Mouse (Mus musculus) heart, embryonic 14.5 days (tissue): ENCODE results near the gene Fto. TPM values are rescaled to one million over a fixed set of nuclear protein-coding genes. Genes with fewer than 3 reads are reported as not detected.

Source experiments
- ATAC-seq: fragments of 200-750 bp; cut with Nextera tagmentation; 2 replicates; pipeline ENCODE4 v1.8.0; 2017; ENCODE audit warnings: low read depth, moderate TSS enrichment; ENCODE audit not compliant: insufficient number of reproducible peaks, insufficient read depth, low FRiP score
- H3K27ac ChIP-seq, 2 experiments: fragments of 200-500 bp in 1 of 2; fragments of 300-500 bp in 1 of 2; sonication (generic) in 1 of 2; replicated peaks in 1 of 2; 2 replicates each; pipeline ENCODE4 v1.5.1; 2012 to 2014; ENCODE audit warnings: low read depth in 2 of 2, low read length in 2 of 2, control low read depth in 1 of 2, mild to moderate bottlenecking in 1 of 2, mixed read lengths in 1 of 2; ENCODE audit not compliant: control insufficient read depth in 1 of 2, insufficient read depth in 1 of 2
- H3K27me3 ChIP-seq: fragments of 300-500 bp; sonication (generic); 2 replicates; pipeline ENCODE4 v1.6.1; 2014; ENCODE audit warnings: mild to moderate bottlenecking, low read length, control low read depth; ENCODE audit not compliant: control insufficient read depth, insufficient read depth
- H3K36me3 ChIP-seq: fragments of 300-500 bp; sonication (generic); 2 replicates; pipeline ENCODE4 v1.6.1; 2014; ENCODE audit warnings: mild to moderate bottlenecking, control low read depth, low read length, mixed read lengths; ENCODE audit not compliant: control insufficient read depth, insufficient read depth
- H3K4me1 ChIP-seq, 2 experiments: fragments of 200-500 bp in 1 of 2; fragments of 300-500 bp in 1 of 2; sonication (generic) in 1 of 2; 2 replicates each; pipeline ENCODE4 v1.6.1; 2012 to 2014; ENCODE audit warnings: low read length in 2 of 2, control low read depth in 1 of 2, mixed read lengths in 1 of 2; ENCODE audit not compliant: control insufficient read depth in 2 of 2, insufficient read depth in 2 of 2
- H3K4me2 ChIP-seq: fragments of 300-500 bp; sonication (generic); 2 replicates; pipeline ENCODE4 v1.6.1; 2014; ENCODE audit warnings: mild to moderate bottlenecking, low read length
- H3K4me3 ChIP-seq, 2 experiments: fragments of 200-500 bp in 1 of 2; fragments of 300-500 bp in 1 of 2; sonication (generic) in 1 of 2; 2 replicates each; pipeline ENCODE4 v1.5.1; 2012 to 2014; ENCODE audit warnings: low read length in 2 of 2, mild to moderate bottlenecking in 2 of 2, control low read depth in 1 of 2, low read depth in 1 of 2, moderate library complexity in 1 of 2; ENCODE audit not compliant: control insufficient read depth in 1 of 2, insufficient read depth in 1 of 2
- H3K9ac ChIP-seq: fragments of 300-500 bp; sonication (generic); 2 replicates; pipeline ENCODE4 v1.6.1; 2014; ENCODE audit warnings: mild to moderate bottlenecking, low read length
- H3K9me3 ChIP-seq: fragments of 300-500 bp; sonication (generic); 2 replicates; pipeline ENCODE4 v1.6.1; 2016; ENCODE audit warnings: low read length, control low read depth; ENCODE audit not compliant: control insufficient read depth
- WGBS: fragments of 180-500 bp; shearing (Covaris S2); extraction: QIAGEN DNeasy Blood & Tissue Kit; methylation state at CpG from one replicate; pipeline ENCODE4 v1.1.7; 2014; 5-methylcytosine and 5-hydroxymethylcytosine counted together
- polyA plus RNA-seq: library from polyadenylated mRNA; unstranded; fragments of >200 nt; fragmentation: Nextera tagmentation; extraction: Ambion mirVana; gene quantifications from 2 replicates; pipeline ENCODE4 v1.2.1, GENCODE M21; 2014

Gene Fto
- polyA plus RNA-seq, 1 experiment from 2014 or later: 71.5 TPM

DNA sequence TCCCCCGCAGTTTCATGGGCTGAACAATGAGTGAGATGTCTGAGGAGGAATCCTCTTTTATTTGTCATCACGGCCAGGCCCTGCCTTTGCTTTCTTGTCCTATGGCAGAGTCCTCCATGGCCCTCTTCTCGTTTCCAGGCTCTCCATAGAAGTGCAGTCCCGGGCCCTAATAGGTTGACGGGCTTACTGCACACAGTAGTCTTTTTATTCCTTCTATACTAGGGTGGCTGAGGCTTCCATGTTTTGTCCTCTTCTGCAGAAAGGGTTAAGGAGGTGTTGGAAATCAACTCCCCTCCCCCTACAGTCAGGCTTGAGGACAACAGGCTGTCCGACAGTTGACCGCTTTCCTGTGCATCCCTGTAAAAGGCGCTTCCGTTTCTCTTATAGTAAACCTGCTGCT lies 169.2 kb downstream of the Fto start:
- Histone ChIP-seq H3K4me2 (no peak overlapping the region), H3K36me3 (peaks cover 19% of the 10 kb centered on the region), H3K27me3 (no peaks in the 10 kb centered on the region), H3K4me1 (no peaks in the 10 kb centered on the region; a peak in 1 of 4 replicates), H3K27ac (no peak overlapping the region), H3K9me3 (no peaks in the 10 kb centered on the region), H3K9ac (no peak overlapping the region), H3K4me3 (no peak overlapping the region)
- ATAC-seq: no peak
- 69% methylated on average over 9 of the region's 9 CpGs for WGBS

DNA sequence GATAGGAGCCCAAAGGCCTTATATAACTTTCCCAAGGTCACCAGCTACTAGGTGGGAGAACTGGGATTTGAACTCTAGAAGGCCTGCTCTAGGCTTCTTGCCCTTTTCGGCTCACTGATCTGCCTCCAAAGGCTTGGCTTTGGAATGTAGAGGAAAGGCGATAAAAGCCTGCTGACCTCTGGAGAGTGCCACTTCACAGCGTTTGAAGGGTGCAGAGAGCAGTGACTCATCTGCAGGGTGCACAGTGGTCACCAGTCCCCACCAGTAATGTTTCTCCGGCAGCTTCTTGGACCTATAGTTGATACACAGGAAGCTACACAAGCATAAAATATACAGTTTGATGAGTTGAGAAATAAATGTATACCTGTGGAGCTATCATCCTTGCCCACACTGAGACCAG lies 173.1 kb downstream of the Fto start:
- H3K4me2 ChIP-seq: no peak overlapping the region
- no peaks in the 10 kb centered on the region for H3K27me3 ChIP-seq
- no peak overlapping the region for H3K27ac ChIP-seq
- WGBS: 27% methylated on average over 4 of the region's 4 CpGs
- H3K9ac ChIP-seq: no peak overlapping the region
- H3K9me3 ChIP-seq: no peaks in the 10 kb centered on the region
- H3K4me3 ChIP-seq: no peak overlapping the region
- no peak for ATAC-seq
- H3K36me3 ChIP-seq: peaks cover 13% of the 10 kb centered on the region
- H3K4me1 ChIP-seq: peaks cover 0 to 5% of the 10 kb centered on the region in 2 experiments; a peak in 2 of 4 replicates

DNA sequence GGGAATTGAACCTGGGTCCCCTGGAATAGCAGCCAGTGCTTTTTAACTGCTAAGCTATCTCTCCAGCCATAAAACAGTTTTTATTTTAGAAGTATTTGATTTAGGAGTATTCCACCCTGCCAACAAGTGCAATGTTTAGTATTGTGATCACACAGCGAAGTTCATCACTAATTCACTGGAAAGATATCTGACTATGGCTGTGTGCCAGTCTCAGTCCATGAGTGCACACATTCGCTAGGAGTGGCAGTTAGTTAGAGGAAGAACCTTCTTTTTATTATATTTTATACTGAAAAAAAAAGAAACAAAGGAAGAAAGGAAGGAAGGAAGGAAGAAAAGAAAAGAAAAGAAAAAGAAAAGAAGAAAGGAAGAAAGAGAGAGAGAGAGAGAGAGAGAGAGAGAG lies 174.1 kb downstream of the Fto start:
- WGBS: 87% methylated on average over 2 of the region's 2 CpGs
- Histone ChIP-seq H3K4me1 (peaks cover 0 to 5% of the 10 kb centered on the region in 2 experiments; a peak in 2 of 4 replicates), H3K36me3 (peaks cover 13% of the 10 kb centered on the region), H3K9me3 (no peaks in the 10 kb centered on the region), H3K4me3 (no peak overlapping the region), H3K27ac (no peak overlapping the region), H3K27me3 (no peaks in the 10 kb centered on the region), H3K9ac (no peak overlapping the region), H3K4me2 (no peak overlapping the region)
- ATAC-seq: no peak

DNA sequence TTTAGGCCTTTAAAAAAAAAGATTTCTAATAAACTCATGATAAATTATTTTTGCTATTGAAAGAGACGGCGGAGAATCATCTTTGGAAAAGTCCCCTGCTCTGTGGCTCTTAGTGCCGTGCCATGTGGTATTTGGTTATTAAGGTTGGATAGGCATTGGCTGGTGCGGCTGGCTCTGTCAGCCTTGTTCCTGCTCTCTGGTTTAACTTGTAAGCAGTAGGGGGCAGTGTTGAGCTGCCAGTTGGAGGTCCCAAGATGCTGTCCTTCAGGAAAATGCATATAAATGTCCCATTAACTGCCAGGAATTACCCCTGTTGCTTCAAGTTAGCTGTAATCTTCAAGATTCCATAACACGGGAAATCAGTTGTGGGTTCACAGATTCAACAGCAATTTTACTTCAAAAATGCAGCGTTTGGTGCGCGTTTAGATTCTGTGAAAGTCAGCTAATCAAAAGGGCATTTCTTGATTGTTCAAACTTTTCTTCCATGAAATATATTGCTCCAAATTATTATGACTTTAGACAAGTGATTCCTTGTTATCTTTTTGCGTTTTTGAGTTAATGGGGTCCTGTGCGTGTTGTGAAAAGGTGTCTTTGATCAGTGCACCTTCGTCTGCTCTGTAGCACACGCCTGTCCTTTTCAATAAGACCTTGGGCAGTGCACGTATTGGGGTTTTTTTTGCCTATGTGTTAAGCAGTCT lies 174.9 kb downstream of the Fto start:
- no peak overlapping the region for H3K27ac ChIP-seq
- peaks cover 0 to 5% of the 10 kb centered on the region in 2 experiments; a peak in 2 of 4 replicates for H3K4me1 ChIP-seq
- H3K9me3 ChIP-seq: no peaks in the 10 kb centered on the region
- H3K36me3 ChIP-seq: peaks cover 13% of the 10 kb centered on the region
- 51% methylated on average over 13 of the region's 13 CpGs for WGBS
- H3K27me3 ChIP-seq: no peaks in the 10 kb centered on the region
- no peak overlapping the region for H3K4me3 ChIP-seq
- H3K4me2 ChIP-seq: no peak overlapping the region
- H3K9ac ChIP-seq: no peak overlapping the region
- no peak for ATAC-seq

DNA sequence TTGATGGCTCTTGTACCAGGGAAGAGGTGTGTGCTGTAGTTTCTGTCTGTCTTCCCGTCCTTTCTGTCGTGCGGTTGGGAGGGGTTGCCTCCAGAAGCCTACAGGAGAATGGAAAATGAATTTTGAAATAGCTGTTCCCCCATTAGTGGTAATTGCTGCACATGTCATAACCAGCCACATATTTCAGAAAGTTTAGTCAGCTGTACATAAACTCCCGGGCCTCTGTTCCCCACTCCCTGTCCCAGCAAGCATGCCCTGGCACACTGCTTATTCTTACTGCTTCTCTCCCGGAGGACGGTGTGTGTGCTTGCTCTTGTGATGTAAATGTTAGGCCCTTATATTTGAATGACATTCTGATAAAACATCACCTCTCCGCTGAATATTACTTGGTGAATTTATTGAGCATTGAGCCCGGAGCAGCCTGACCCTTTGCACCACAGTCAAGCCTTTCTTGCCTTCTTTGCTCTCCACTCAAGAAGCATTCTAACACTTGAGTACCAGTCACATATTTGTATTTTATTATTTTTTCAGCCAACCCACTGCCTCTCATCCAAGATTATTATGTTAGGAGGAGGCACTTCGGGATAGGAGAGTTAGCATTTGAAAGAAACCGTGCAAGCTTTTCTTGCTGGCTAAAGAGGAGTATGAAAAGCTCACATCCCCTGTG lies 175.6 kb downstream of the Fto start:
- ATAC-seq: no peak
- Histone ChIP-seq H3K27ac (no peak overlapping the region), H3K9me3 (no peaks in the 10 kb centered on the region), H3K27me3 (no peaks in the 10 kb centered on the region), H3K36me3 (peaks cover 13% of the 10 kb centered on the region), H3K4me3 (no peak overlapping the region), H3K4me2 (no peak overlapping the region), H3K9ac (no peak overlapping the region), H3K4me1 (peaks cover 0 to 5% of the 10 kb centered on the region in 2 experiments; a peak in 2 of 4 replicates)
- 85% methylated on average over 10 of the region's 10 CpGs for WGBS

DNA sequence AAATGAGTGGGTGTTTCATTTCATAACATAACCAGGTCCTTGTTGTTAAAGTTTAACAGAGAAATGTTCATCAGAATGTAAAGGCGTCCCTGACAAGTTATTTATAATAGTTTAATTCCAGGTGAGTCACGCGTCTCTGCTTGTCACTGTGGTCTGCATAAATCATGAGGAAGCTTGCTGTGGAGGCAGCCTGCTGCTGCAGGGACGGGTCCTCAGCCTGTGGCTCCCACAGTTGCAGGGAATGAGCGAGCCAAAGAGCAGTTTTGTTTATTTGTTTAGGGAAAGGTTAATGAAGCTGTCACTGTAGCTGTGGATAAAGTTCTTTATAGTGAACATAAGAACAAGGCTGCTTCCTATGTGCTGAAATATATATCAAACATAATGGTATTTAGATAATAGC lies 176.7 kb downstream of the Fto start:
- H3K4me1 ChIP-seq: peaks cover 0 to 5% of the 10 kb centered on the region in 2 experiments; a peak in 2 of 4 replicates
- H3K36me3 ChIP-seq: peaks cover 5% of the 10 kb centered on the region
- no peaks in the 10 kb centered on the region for H3K9me3 ChIP-seq
- no peak overlapping the region for H3K4me3 ChIP-seq
- no peak overlapping the region for H3K4me2 ChIP-seq
- 74% methylated on average over 5 of the region's 5 CpGs for WGBS
- H3K27ac ChIP-seq: no peak overlapping the region
- H3K9ac ChIP-seq: no peak overlapping the region
- no peak for ATAC-seq
- H3K27me3 ChIP-seq: no peaks in the 10 kb centered on the region

DNA sequence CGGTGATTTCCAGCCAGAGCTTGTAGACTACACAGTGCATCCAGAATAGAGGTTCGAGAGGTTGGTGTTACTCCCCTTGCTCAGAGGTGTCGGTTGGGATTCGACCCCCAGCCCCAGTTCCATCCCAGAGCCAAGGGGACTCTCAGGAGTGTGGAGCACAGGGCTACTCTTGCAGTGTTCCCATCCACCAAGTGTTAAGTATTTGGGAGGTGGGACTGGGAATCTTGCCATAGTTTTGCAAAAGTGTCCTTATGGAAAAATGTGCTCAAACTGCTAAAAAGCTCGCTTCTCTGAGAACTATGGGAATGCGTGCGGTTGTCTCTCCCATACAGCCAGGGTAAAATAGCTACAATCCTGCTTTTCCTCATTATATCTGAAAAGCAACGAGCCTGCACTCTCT lies 180.0 kb downstream of the Fto start:
- Histone ChIP-seq H3K4me2 (no peak overlapping the region), H3K9me3 (no peaks in the 10 kb centered on the region), H3K9ac (no peak overlapping the region), H3K27ac (no peak overlapping the region), H3K4me3 (no peak overlapping the region), H3K36me3 (no peaks in the 10 kb centered on the region), H3K4me1 (peaks cover 5 to 11% of the 10 kb centered on the region in 2 experiments), H3K27me3 (no peaks in the 10 kb centered on the region)
- no peak for ATAC-seq
- WGBS: 69% methylated on average over 8 of the region's 8 CpGs
